Mouse (Mus musculus) c-Kit-positive CD71-positive TER-119-positive erythroid progenitor cells, embryonic 14.5 days (primary cell): ENCODE measurements around the gene Tuba3b.

Experiments used
- DNase-seq: peaks from one replicate; pipeline ENCODE4 v3.0.0-alpha.2; 2013; ENCODE audit warnings: low spot score

The Tuba3b gene

DNA sequence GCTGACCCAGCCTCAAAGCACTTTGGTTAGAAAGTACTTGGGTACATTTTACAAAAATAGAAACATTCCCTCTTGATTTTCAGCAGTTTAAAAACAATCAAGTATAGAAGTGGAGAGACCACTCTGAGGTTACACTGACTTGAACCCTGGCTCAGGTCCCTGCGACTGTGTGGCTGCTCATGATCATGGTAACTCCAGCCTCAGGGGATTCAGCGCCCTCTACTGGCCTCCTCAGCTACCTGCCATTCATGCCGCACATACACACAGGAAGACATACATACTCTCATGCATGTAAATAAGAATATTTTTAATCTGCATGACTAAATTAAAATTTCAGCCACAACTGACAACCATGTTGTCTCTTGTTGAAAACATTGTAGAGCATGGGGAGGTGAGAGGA lies 50.2 kb downstream of the Tuba3b start:
- no peak for DNase-seq

GRCm38 (mm10) chr6:145667654-145668053 lies 52.1 kb downstream of the Tuba3b start:
- DNase-seq = no peak

DNA sequence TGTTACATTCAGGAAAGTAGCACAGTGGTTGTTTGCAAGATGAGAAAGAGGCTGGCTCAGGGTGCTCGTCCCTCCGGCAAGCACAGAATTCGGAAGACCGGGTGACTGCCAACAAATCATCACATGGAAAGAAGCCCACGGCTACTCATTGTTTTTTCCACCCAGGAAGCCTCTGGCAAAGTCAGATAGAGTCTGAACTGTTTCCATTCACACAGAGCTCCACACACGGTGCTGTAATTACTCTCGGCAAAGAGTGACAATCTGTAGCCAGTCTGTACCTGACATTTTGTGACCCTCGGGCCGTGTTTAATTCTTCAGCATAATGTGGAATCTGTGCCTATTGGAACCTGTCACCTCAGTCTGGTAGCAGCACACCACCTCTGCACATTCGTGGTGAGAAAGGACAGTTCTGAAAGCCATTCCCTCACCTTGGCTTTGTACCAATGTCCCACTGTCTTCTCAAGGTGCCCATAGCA lies 54.1 kb downstream of the Tuba3b start:
- no peak for DNase-seq
